Mouse (Mus musculus) CD4-positive helper T cell, adult 2 months (primary cell): ENCODE results near the gene Rnf181.

Experiments
- DNase-seq: peaks from one replicate; pipeline ENCODE4 v3.0.0-alpha.2; 2012; ENCODE audit warnings: low read depth, missing footprints, low spot score

Gene Rnf181

GRCm38 (mm10) chr6:72329019-72329418, 37.7 kb downstream of the Rnf181 start:
- DNase-seq: no peak

GRCm38 (mm10) chr6:72326274-72326673, 40.5 kb downstream of the Rnf181 start:
- peak; percentile 32 for DNase-seq

GRCm38 (mm10) chr6:72323786-72324508, 42.8 kb downstream of the Rnf181 start:
- DNase-seq: no peak

- DNase-seq: no peak
Measured at GRCm38 (mm10) chr6:72322936-72323335, 43.8 kb downstream of the Rnf181 start.

GRCm38 (mm10) chr6:72319019-72319418, 47.7 kb downstream of the Rnf181 start:
- DNase-seq: peak; percentile 18

GRCm38 (mm10) chr6:72318440-72318839, 48.3 kb downstream of the Rnf181 start:
- DNase-seq: no peak

GRCm38 (mm10) chr6:72316044-72316443, 50.7 kb downstream of the Rnf181 start:
- no peak for DNase-seq

GRCm38 (mm10) chr6:72315384-72315783, 51.4 kb downstream of the Rnf181 start:
- DNase-seq: no peak

GRCm38 (mm10) chr6:72313124-72313867, 53.5 kb downstream of the Rnf181 start:
- DNase-seq: no peak

GRCm38 (mm10) chr6:72312198-72312597, 54.6 kb downstream of the Rnf181 start:
- no peak for DNase-seq
